Mouse (Mus musculus) E14TG2a.4 (cell line): ENCODE measurements around the gene Pcmt1.

Experiments used
- CTCF ChIP-seq: conservative IDR thresholded peaks from 2 replicates; pipeline ENCODE4 v1.5.1; 2014; ENCODE audit warnings: low read length
- POU5F1 ChIP-seq: IDR thresholded peaks from 2 replicates; pipeline ENCODE4 v1.6.1; 2014; ENCODE audit warnings: low read length, borderline replicate concordance

- no peak for TF ChIP-seq CTCF
- TF ChIP-seq POU5F1 = no peak
Observed at GRCm38 (mm10) chr10:7667342-7667802, 13.6 kb downstream of the Pcmt1 start, which contains the start of gene Nup43.
